Mouse (Mus musculus) cerebellum, adult 11-12 months (tissue): Measurements from ENCODE around the gene Rrm1.
"Not testable (repeated sequence)": the region's sequence is repeated elsewhere in the genome, so short reads cannot be mapped to it uniquely, and the experiment has no call there.

Experiments used
- DNase-seq: peaks from one replicate; pipeline ENCODE4 v3.0.0; 2022

Gene Rrm1

GRCm38 (mm10) chr7:102441657-102442391 lies at the start of gene Rrm1:
Rrm1 (plus strand) TSS chr7:102441695.
- DNase-seq, result peak; percentile 95

GRCm38 (mm10) chr7:102393898-102394297 lies 47.6 kb upstream of the Rrm1 start:
- no peak for DNase-seq

- no peak for DNase-seq
These were observed 45.6 kb upstream of the Rrm1 start for GRCm38 (mm10) chr7:102395894-102396293.

GRCm38 (mm10) chr7:102396331-102396730 lies 45.2 kb upstream of the Rrm1 start:
- DNase-seq, result no peak

GRCm38 (mm10) chr7:102399180-102399731 lies 42.2 kb upstream of the Rrm1 start:
- DNase-seq, result no peak

- DNase-seq, result no peak
These were observed 37.4 kb upstream of the Rrm1 start for GRCm38 (mm10) chr7:102404118-102404517.

GRCm38 (mm10) chr7:102407440-102407839 lies 34.1 kb upstream of the Rrm1 start:
- DNase-seq, result no peak

- not testable (repeated sequence) for DNase-seq
These were observed 26.2 kb upstream of the Rrm1 start for GRCm38 (mm10) chr7:102415272-102415671.

- DNase-seq, result no peak
These were observed 25.7 kb upstream of the Rrm1 start for GRCm38 (mm10) chr7:102415841-102416240.

GRCm38 (mm10) chr7:102417398-102417797 lies 24.1 kb upstream of the Rrm1 start:
- peak; percentile 60 for DNase-seq

GRCm38 (mm10) chr7:102422036-102422435 lies 19.5 kb upstream of the Rrm1 start:
- no peak for DNase-seq

- no peak for DNase-seq
These were observed 15.4 kb upstream of the Rrm1 start for GRCm38 (mm10) chr7:102425933-102426685.

- DNase-seq, result no peak
These were observed 7.2 kb upstream of the Rrm1 start for GRCm38 (mm10) chr7:102434344-102434743.

- DNase-seq, result no peak
These were observed 456 bp upstream of the Rrm1 start for GRCm38 (mm10) chr7:102440822-102441656.

GRCm38 (mm10) chr7:102442432-102442831 lies 937 bp downstream of the Rrm1 start:
- no peak for DNase-seq

GRCm38 (mm10) chr7:102444301-102444700 lies 2.8 kb downstream of the Rrm1 start:
- no peak for DNase-seq

GRCm38 (mm10) chr7:102446438-102446837 lies 4.9 kb downstream of the Rrm1 start:
- no peak for DNase-seq

- DNase-seq, result no peak
These were observed 17.3 kb downstream of the Rrm1 start for GRCm38 (mm10) chr7:102458618-102459380.

- DNase-seq, result no peak
These were observed 26.1 kb downstream of the Rrm1 start for GRCm38 (mm10) chr7:102467566-102467965.

- DNase-seq, result no peak
These were observed 31.2 kb downstream of the Rrm1 start for GRCm38 (mm10) chr7:102472675-102473074.

- no peak for DNase-seq
These were observed 35.1 kb downstream of the Rrm1 start for GRCm38 (mm10) chr7:102476601-102477000.

GRCm38 (mm10) chr7:102477377-102477776 lies 35.9 kb downstream of the Rrm1 start:
- no peak for DNase-seq
